Mouse (Mus musculus) midbrain, embryonic 14.5 days (tissue): ENCODE results near the gene Col11a2. TPM values are rescaled to one million over a fixed set of nuclear protein-coding genes. Genes with fewer than 3 reads are reported as not detected.
A peak's percentile ranks its signal among the peaks of the same experiment; 100 is the strongest.
"Not testable (repeated sequence)": the region's sequence is repeated elsewhere in the genome, so short reads cannot be mapped to it uniquely, and the experiment has no call there.

ENCODE experiments used
- ATAC-seq: fragments of 200-750 bp; cut with Nextera tagmentation; 2 replicates; pipeline ENCODE4 v1.8.0; 2017; ENCODE audit warnings: moderate number of reproducible peaks, moderate library complexity; ENCODE audit not compliant: low FRiP score, low TSS enrichment
- DNase-seq: peaks from one replicate; pipeline ENCODE4 v3.0.0-alpha.2; 2015
- H3K27ac ChIP-seq: fragments of 300-500 bp; sonication (generic); replicated peaks from 2 replicates; pipeline ENCODE4 v1.5.1; 2014; ENCODE audit warnings: mild to moderate bottlenecking, low read depth, low read length, moderate library complexity
- H3K27me3 ChIP-seq: fragments of 300-500 bp; sonication (generic); 2 replicates; pipeline ENCODE4 v1.6.1; 2014; ENCODE audit warnings: low read length, control low read depth, mixed read lengths; ENCODE audit not compliant: control insufficient read depth, insufficient read depth
- H3K36me3 ChIP-seq: fragments of 300-500 bp; sonication (generic); 2 replicates; pipeline ENCODE4 v1.6.1; 2014; ENCODE audit warnings: low read length, control low read depth; ENCODE audit not compliant: control insufficient read depth, insufficient read depth
- H3K4me1 ChIP-seq: fragments of 300-500 bp; sonication (generic); 2 replicates; pipeline ENCODE4 v1.6.1; 2014; ENCODE audit warnings: mild to moderate bottlenecking, antibody characterized with exemption, low read length, control low read depth; ENCODE audit not compliant: control insufficient read depth, insufficient read depth
- H3K4me2 ChIP-seq: fragments of 300-500 bp; sonication (generic); 2 replicates; pipeline ENCODE4 v1.6.1; 2014; ENCODE audit warnings: mild to moderate bottlenecking, low read length, moderate library complexity
- H3K4me3 ChIP-seq: fragments of 300-500 bp; sonication (generic); replicated peaks from 2 replicates; pipeline ENCODE4 v1.5.1; 2014; ENCODE audit warnings: low read depth, low read length
- H3K9ac ChIP-seq: fragments of 300-500 bp; sonication (generic); replicated peaks from 2 replicates; pipeline ENCODE4 v1.6.1; 2014; ENCODE audit warnings: mild to moderate bottlenecking, low read length, moderate library complexity
- H3K9me3 ChIP-seq: fragments of 300-500 bp; sonication (generic); 2 replicates; pipeline ENCODE4 v1.6.1; 2016; ENCODE audit warnings: low read length, control low read depth, mixed read lengths; ENCODE audit not compliant: control insufficient read depth
- WGBS: fragments of 180-500 bp; shearing (Covaris S2); extraction: QIAGEN DNeasy Blood & Tissue Kit; methylation state at CpG from one replicate; pipeline ENCODE4 v1.1.7; 2014; 5-methylcytosine and 5-hydroxymethylcytosine counted together
- polyA plus RNA-seq: library from polyadenylated mRNA; unstranded; fragments of >200 nt; fragmentation: Nextera tagmentation; extraction: Ambion mirVana; gene quantifications from 2 replicates; pipeline ENCODE4 v1.2.1, GENCODE M21; 2014

Gene Col11a2
- 2.4 and 2.9 TPM in 2 replicates for polyA plus RNA-seq

- H3K4me1 ChIP-seq: peaks cover 19% of the 10 kb centered on the region; the same call in 1 of the 2 replicates
- H3K4me3 ChIP-seq: peak within 1 kb of the TSS; percentile 22; the same call in 1 of the 2 replicates
- ATAC-seq: peak; percentile 60; the same call in 1 of the 2 replicates
- 10% methylated on average over 28 of the region's 28 CpGs for WGBS
- H3K27me3 ChIP-seq: no peaks in the 10 kb centered on the region
- peak within 1 kb of the TSS; percentile 5; the same call in 1 of the 2 replicates for H3K27ac ChIP-seq
- peaks cover 36% of the 10 kb centered on the region for H3K36me3 ChIP-seq
- peak within 1 kb of the TSS; percentile 52 for H3K4me2 ChIP-seq
- DNase-seq: peak; percentile 49
- H3K9ac ChIP-seq: peak within 1 kb of the TSS; percentile 37; the same call in 1 of the 2 replicates
- no peaks in the 10 kb centered on the region for H3K9me3 ChIP-seq
Measured at GRCm38 (mm10) chr17:34038878-34039561, at the start of gene Col11a2. TSS of gene Col11a2 (plus strand) at chr17:34039437.

- Histone ChIP-seq H3K4me1 (no peaks in the 10 kb centered on the region), H3K9ac (no peak overlapping the region), H3K27me3 (no peaks in the 10 kb centered on the region), H3K4me3 (no peak overlapping the region), H3K9me3 (no peaks in the 10 kb centered on the region), H3K27ac (no peak overlapping the region), H3K36me3 (no peaks in the 10 kb centered on the region), H3K4me2 (no peak overlapping the region)
- ATAC-seq (no peak), DNase-seq (peak; percentile 92)
- WGBS: 33% methylated on average over 10 of the region's 10 CpGs
Measured at GRCm38 (mm10) chr17:33991788-33992664, 47.2 kb upstream of the Col11a2 start.

GRCm38 (mm10) chr17:33994959-33995358, 44.3 kb upstream of the Col11a2 start:
- Histone ChIP-seq H3K27ac (no peak overlapping the region), H3K27me3 (peaks cover 9% of the 10 kb centered on the region; the same call in 1 of the 2 replicates), H3K4me2 (no peak overlapping the region), H3K36me3 (no peaks in the 10 kb centered on the region), H3K4me1 (peaks cover 1% of the 10 kb centered on the region; the same call in 1 of the 2 replicates), H3K9me3 (no peaks in the 10 kb centered on the region), H3K4me3 (no peak overlapping the region), H3K9ac (no peak overlapping the region)
- DNase-seq: no peak
- 91% methylated on average over 8 of the region's 8 CpGs for WGBS
- no peak for ATAC-seq

GRCm38 (mm10) chr17:33995651-33996050, 43.6 kb upstream of the Col11a2 start:
- WGBS: 78% methylated on average over 3 of the region's 3 CpGs
- peaks cover 16% of the 10 kb centered on the region; the same call in 1 of the 2 replicates for H3K27me3 ChIP-seq
- H3K9ac ChIP-seq: no peak overlapping the region
- no peak for ATAC-seq
- no peaks in the 10 kb centered on the region for H3K9me3 ChIP-seq
- H3K36me3 ChIP-seq: no peaks in the 10 kb centered on the region
- peaks cover 5% of the 10 kb centered on the region; the same call in 1 of the 2 replicates for H3K4me1 ChIP-seq
- H3K27ac ChIP-seq: no peak overlapping the region
- H3K4me2 ChIP-seq: no peak overlapping the region
- no peak overlapping the region for H3K4me3 ChIP-seq
- DNase-seq: no peak

- H3K9ac ChIP-seq, ATAC-seq, H3K9me3 ChIP-seq, H3K36me3 ChIP-seq, H3K4me2 ChIP-seq, H3K4me3 ChIP-seq, DNase-seq, H3K27ac ChIP-seq, H3K4me1 ChIP-seq: not testable (repeated sequence)
- WGBS: 90% methylated on average over 2 of the region's 2 CpGs
- peaks cover 19% of the 10 kb centered on the region; the same call in 1 of the 2 replicates for H3K27me3 ChIP-seq
Measured at GRCm38 (mm10) chr17:33997025-33997424, 42.2 kb upstream of the Col11a2 start.

- not testable (repeated sequence) for H3K4me2 ChIP-seq, H3K9ac ChIP-seq, ATAC-seq, H3K4me3 ChIP-seq, H3K4me1 ChIP-seq, H3K36me3 ChIP-seq, H3K9me3 ChIP-seq, DNase-seq, H3K27ac ChIP-seq
- WGBS: 74% methylated on average over 5 of the region's 5 CpGs
- H3K27me3 ChIP-seq: peaks cover 19% of the 10 kb centered on the region; the same call in 1 of the 2 replicates
Measured at GRCm38 (mm10) chr17:33998697-33999096, 40.5 kb upstream of the Col11a2 start.

GRCm38 (mm10) chr17:33999341-34000149, 39.7 kb upstream of the Col11a2 start:
- no peaks in the 10 kb centered on the region for H3K36me3 ChIP-seq
- H3K27me3 ChIP-seq: peaks cover 19% of the 10 kb centered on the region; the same call in 1 of the 2 replicates
- H3K9me3 ChIP-seq: no peaks in the 10 kb centered on the region
- 2% methylated on average over 87 of the region's 87 CpGs for WGBS
- ATAC-seq: 0 out of 2 replicates have a peak, but pooled peaks have one; percentile 6
- peak; percentile 39 for DNase-seq
- H3K9ac ChIP-seq: peak overlapping the region; percentile 45; the same call in 1 of the 2 replicates
- peak overlapping the region; percentile 43 for H3K4me3 ChIP-seq
- peak overlapping the region; percentile 84 for H3K4me2 ChIP-seq
- H3K4me1 ChIP-seq: peaks cover 5% of the 10 kb centered on the region; the same call in 1 of the 2 replicates
- H3K27ac ChIP-seq: no peak overlapping the region

GRCm38 (mm10) chr17:34000150-34000537, 39.1 kb upstream of the Col11a2 start, which contains the start of gene H2-K1:
TSS of gene H2-K1 (minus strand) at chr17:34000347.
- H3K9ac ChIP-seq: peak within 1 kb of the TSS; percentile 45; the same call in 1 of the 2 replicates
- peak within 1 kb of the TSS; percentile 43 for H3K4me3 ChIP-seq
- no peak within 1 kb of the TSS for H3K27ac ChIP-seq
- ATAC-seq (peak; percentile 57; the same call in 1 of the 2 replicates), DNase-seq (peak; percentile 73)
- no peaks in the 10 kb centered on the region for H3K9me3 ChIP-seq
- peaks cover 19% of the 10 kb centered on the region; the same call in 1 of the 2 replicates for H3K27me3 ChIP-seq
- WGBS: under 1% methylated on average over 30 of the region's 30 CpGs
- peak within 1 kb of the TSS; percentile 84 for H3K4me2 ChIP-seq
- no peaks in the 10 kb centered on the region for H3K36me3 ChIP-seq
- H3K4me1 ChIP-seq: peaks cover 5% of the 10 kb centered on the region; the same call in 1 of the 2 replicates
